Mouse (Mus musculus) liver, adult 2 months (tissue): ENCODE results near the gene Fam209.

Experiments used
- CTCF ChIP-seq: fragments of 200-500 bp; IDR thresholded peaks from 2 replicates; pipeline ENCODE4 v1.5.1; 2011; ENCODE audit warnings: low read depth, low read length, control low read depth
- POLR2A ChIP-seq: fragments of 200-500 bp; IDR thresholded peaks from 2 replicates; pipeline ENCODE4 v1.6.1; 2011; ENCODE audit warnings: low read length, control low read depth; ENCODE audit not compliant: insufficient read depth; ENCODE audit errors: extremely low read depth

DNA sequence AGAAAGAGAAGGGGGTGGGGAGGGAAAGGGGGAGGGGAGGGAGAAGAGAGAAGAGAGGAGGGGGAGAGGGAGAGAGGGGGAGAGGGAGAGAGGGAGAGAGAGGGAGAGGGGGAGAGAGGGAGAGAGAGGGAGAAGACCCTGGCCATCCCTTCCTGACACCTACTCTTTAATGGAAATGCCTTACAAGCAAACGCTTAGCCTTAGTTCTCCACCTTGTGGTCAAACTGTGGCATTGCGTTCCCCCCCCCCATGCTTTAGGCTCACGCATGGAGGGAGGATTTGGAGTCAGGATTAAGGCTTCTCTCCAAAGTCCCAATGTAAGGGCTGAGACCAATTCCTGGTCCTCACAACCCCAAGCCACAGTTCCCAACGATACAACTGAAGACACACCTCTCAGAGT is 29.0 kb downstream of the Fam209 start:
- TF ChIP-seq POLR2A (no peak), CTCF (peak; percentile 73; the same call in 1 of the 2 replicates)
